Mouse (Mus musculus) bone marrow, adult 2 months (tissue): Measurements from ENCODE around the gene Lrmda.

Experiments
- CTCF ChIP-seq: fragments of 200-500 bp; IDR thresholded peaks from 2 replicates; pipeline ENCODE4 v1.5.1; 2011; ENCODE audit warnings: low read length, control low read depth; ENCODE audit not compliant: control insufficient read depth, insufficient read depth
- POLR2A ChIP-seq: fragments of 200-500 bp; IDR thresholded peaks from 2 replicates; pipeline ENCODE4 v1.6.1; 2011; ENCODE audit warnings: low read depth, mild to moderate bottlenecking, control low read depth, low read length, borderline replicate concordance; ENCODE audit not compliant: control insufficient read depth

DNA sequence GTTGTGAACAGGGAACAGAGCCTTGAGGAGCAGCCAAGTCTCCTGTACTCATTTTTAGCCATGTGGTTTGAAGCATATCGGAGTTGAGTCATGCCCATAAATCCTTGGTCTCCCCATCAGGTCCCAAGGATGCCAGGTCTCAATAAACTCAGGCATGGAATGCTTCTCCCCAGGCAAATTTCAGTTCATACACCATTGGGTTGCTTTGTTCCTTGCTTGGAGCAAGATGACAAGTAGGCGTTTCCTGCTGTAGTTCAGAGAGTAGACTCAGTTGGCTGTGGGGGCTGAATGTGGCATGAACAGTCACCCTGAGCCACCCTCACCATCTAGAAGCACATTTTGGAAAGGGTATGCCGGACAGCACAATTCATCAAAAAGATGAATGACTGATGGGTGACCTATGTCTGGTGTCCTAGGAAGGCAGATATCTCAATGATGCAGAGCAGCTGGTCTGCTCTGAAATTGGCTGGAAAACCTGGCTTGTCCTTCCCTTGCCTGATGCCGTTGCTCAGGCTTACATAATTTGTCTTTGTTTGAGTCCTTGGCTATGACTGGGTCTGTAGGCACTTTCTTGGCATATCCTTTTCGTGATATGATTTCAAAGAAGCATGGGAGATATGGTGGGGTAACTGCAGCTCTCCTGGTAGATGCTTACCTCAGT lies 425.8 kb downstream of the Lrmda start:
- TF ChIP-seq POLR2A (no peak), CTCF (no peak)
